Mouse (Mus musculus) liver (tissue): ENCODE measurements at regions not wholly inside any gene's neighbourhood (a gene's known extent, or its start where the extent isn't known, plus 50 kb on each side); places are given as distances from the start of the nearest gene placed in this dataset.
A peak's percentile ranks its signal among the peaks of the same experiment; 100 is the strongest.
"Not testable (repeated sequence)": the region's sequence is repeated elsewhere in the genome, so short reads cannot be mapped to it uniquely, and the experiment has no call there.

Source experiments
- DNase-seq: peaks from one replicate; pipeline ENCODE4 v3.0.0-alpha.2; 2020; ENCODE audit warnings: mixed read lengths

- DNase-seq, result no peak
Observed at GRCm38 (mm10) chr13:26426639-26427038, 343.3 kb downstream of the Hdgfl1 start.

- no peak for DNase-seq
Observed at GRCm38 (mm10) chr13:26424513-26424912, 345.5 kb downstream of the Hdgfl1 start.

- DNase-seq, result no peak
Observed at GRCm38 (mm10) chr13:26405757-26406156, 364.2 kb downstream of the Hdgfl1 start.

- DNase-seq, result no peak
Observed at GRCm38 (mm10) chr13:26404707-26405106, 365.3 kb downstream of the Hdgfl1 start.

- DNase-seq, result no peak
Observed at GRCm38 (mm10) chr13:26387861-26388621, 381.9 kb downstream of the Hdgfl1 start.

- DNase-seq, result no peak
Observed at GRCm38 (mm10) chr13:26382631-26383030, 387.3 kb downstream of the Hdgfl1 start.

- DNase-seq, result no peak
Observed at GRCm38 (mm10) chr13:26382154-26382553, 387.8 kb downstream of the Hdgfl1 start.

GRCm38 (mm10) chr13:26375546-26375945 lies 394.4 kb downstream of the Hdgfl1 start:
- DNase-seq, result no peak

GRCm38 (mm10) chr13:26365911-26366310 lies 404.1 kb downstream of the Hdgfl1 start:
- not testable (repeated sequence) for DNase-seq

GRCm38 (mm10) chr13:26356341-26356740 lies 413.6 kb downstream of the Hdgfl1 start:
- DNase-seq, result no peak

GRCm38 (mm10) chr13:26354421-26354820 lies 415.5 kb downstream of the Hdgfl1 start:
- no peak for DNase-seq

- no peak for DNase-seq
Observed at GRCm38 (mm10) chr13:26350510-26350909, 419.5 kb downstream of the Hdgfl1 start.

GRCm38 (mm10) chr13:26338795-26339194 lies 431.2 kb downstream of the Hdgfl1 start:
- DNase-seq, result no peak

- DNase-seq, result no peak
Observed at GRCm38 (mm10) chr13:26325066-26325465, 444.9 kb downstream of the Hdgfl1 start.

- DNase-seq, result no peak
Observed at GRCm38 (mm10) chr13:26324633-26325032, 445.3 kb downstream of the Hdgfl1 start.

GRCm38 (mm10) chr13:26318557-26318956 lies 451.4 kb downstream of the Hdgfl1 start:
- no peak for DNase-seq

GRCm38 (mm10) chr13:26312246-26313010 lies 457.5 kb downstream of the Hdgfl1 start:
- DNase-seq, result no peak

- no peak for DNase-seq
Observed at GRCm38 (mm10) chr13:26284073-26284444, 485.9 kb downstream of the Hdgfl1 start.

GRCm38 (mm10) chr13:26283397-26284072 lies 486.4 kb downstream of the Hdgfl1 start:
- no peak for DNase-seq

GRCm38 (mm10) chr13:26282291-26282690 lies 487.7 kb downstream of the Hdgfl1 start:
- no peak for DNase-seq

GRCm38 (mm10) chr13:26272850-26273249 lies 497.1 kb downstream of the Hdgfl1 start:
- DNase-seq, result no peak

GRCm38 (mm10) chr13:26267501-26267900 lies 502.5 kb downstream of the Hdgfl1 start:
- DNase-seq, result no peak

GRCm38 (mm10) chr13:26235941-26236340 lies 534.0 kb downstream of the Hdgfl1 start:
- DNase-seq, result peak; percentile 3

GRCm38 (mm10) chr13:26234703-26235102 lies 535.3 kb downstream of the Hdgfl1 start:
- DNase-seq, result no peak
